Mouse (Mus musculus): ENCODE measurements around the gene Khdc1c.
"Not testable (repeated sequence)": the region's sequence is repeated elsewhere in the genome, so short reads cannot be mapped to it uniquely, and the experiment has no call there.

Khdc1c gene

GRCm38 (mm10) chr1:21368031-21368430, at the start of gene Khdc1c:
Gene Khdc1c, plus strand, starts transcription at chr1:21368331.
- DNase-seq (ENCODE audit: low read depth, low spot score), result not testable (repeated sequence)

DNA sequence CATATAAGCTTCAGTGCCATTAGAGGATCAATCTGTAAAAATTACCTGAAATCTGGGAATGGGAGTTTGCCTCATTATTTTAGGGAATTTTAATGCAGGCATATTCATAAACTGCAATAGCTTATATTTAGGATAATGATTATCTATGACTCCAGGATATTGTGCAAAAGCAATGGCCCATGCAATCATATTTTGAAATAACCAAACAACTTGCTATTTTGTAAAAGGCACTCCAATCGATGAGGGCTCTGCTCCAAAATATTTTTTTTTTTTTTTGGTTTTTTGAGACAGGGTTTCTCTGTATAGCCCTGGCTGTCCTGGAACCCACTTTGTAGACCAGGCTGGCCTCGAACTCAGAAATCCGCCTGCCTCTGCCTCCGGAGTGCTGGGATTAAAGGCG, 47.9 kb upstream of the Khdc1c start:
- not testable (repeated sequence) for DNase-seq (ENCODE audit: low read depth, low spot score)

DNA sequence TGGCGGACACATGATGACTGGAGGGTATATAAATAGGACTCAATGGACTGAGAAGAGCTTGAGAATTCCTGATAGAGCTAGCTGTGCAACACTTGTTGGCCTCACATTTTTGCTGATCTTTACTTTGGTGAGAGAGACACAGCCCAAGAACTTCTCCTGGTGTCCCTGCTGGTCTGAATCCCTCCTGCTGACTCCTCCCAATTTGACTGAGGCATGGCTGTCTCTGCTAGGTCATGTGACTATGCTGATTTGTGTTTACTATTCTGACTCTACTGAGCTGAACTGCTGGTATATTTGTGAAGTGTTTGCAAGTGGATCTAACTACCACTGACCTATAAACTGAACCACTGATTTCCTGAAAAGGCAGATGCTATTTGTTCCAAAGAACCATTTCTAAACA, 46.5 kb upstream of the Khdc1c start:
- no peak for DNase-seq (ENCODE audit: low read depth, low spot score)

- no peak for DNase-seq (ENCODE audit: low read depth, low spot score)
These were observed 44.0 kb upstream of the Khdc1c start for GRCm38 (mm10) chr1:21323996-21324574.

DNA sequence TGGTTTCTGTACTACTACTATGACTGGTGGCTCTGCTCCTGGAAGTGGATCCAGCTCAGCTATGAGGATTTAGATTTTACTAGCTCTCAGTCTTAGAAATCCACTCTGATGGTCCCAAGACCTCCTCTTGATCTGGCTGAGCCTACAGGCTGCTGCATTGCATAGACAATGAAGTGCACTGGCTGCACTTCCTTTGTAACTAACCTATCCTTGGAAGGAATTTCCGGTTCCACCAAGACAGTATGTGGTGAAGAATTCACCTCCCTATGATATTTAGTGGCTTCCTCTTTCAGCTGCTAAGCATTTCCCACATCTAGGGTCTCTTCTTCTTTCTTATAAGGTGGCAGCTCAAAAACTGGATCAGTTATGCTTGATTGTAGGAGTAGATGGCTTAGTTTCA, 43.5 kb upstream of the Khdc1c start:
- no peak for DNase-seq (ENCODE audit: low read depth, low spot score)

- DNase-seq (ENCODE audit: low read depth, low spot score), result no peak
These were observed 41.4 kb upstream of the Khdc1c start for GRCm38 (mm10) chr1:21326733-21327132.

DNA sequence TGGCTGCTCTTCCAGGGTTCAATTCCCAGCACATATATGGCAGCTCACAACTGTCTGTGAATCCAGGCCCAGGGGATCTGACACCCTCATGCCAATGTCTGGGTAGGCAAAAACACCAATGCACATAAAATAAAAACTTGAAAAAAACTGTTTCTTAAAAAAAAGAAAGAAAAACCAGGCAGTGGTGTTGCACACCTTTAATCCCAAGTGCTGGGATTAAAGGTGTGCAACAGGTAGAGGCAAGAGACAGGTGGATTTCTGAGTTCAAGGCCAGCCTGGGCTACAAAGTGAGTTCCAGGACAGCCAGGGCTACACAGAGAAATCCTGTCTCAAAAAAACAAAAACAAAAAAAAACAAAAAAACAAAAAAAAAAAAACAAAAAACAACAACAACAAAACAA, 37.0 kb upstream of the Khdc1c start:
- DNase-seq (ENCODE audit: low read depth, low spot score), result not testable (repeated sequence)

DNA sequence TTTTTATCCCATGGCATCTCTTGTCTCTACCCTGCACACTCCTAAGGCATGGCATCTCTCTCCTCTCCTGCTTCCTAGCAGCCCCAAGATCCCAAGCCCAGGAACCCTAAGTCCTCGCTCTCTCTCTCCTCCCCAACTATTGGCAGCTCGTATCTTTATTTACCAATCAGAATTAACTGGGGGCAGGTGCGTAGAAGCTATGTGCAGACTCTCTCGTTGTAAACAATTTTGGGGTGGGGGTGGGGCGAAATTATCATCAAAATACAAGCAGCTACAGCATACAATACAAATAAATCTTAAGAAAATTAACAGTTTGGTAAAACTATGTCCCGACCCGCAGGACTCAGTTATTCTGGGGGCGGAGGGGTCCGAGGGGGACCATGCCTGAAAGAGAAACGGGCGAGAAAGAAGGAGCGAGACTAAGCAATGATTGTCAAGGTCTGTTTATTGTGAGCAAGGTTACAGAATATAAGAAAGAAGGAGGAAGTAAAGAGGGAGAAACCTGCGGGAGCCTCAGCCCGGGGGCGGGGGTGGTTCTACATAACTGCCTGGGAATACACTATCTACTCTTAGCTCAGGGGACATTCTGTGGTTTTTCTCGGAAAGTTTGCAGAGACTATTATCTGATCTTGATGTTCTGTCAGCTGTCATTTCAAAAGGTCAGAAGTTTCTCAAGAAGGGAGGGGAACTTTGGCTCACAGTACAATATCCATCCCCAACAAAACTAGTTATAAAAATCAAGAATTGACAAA, 34.7 kb upstream of the Khdc1c start:
- DNase-seq (ENCODE audit: low read depth, low spot score), result no peak

- DNase-seq (ENCODE audit: low read depth, low spot score), result no peak
These were observed 32.3 kb upstream of the Khdc1c start for GRCm38 (mm10) chr1:21335836-21336235.

DNA sequence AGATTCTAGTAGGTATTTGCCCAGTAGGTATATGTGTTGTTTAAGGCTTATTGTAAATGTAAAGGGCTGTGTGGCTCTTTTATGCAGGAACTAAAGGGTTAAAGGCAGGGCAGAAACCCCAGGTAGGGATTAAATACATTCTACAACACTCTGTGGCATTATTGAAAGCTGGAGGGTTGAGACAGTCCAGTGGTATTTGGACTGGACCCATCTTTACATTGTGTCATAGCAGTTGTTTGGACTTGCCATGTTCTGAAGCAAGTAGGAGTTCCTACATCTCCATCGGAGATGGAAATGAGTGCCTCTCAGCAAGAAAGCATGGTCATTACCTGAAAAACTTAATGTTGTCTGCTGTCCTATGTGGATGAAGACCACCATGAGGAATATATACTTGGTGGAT, 27.4 kb upstream of the Khdc1c start:
- no peak for DNase-seq (ENCODE audit: low read depth, low spot score)

DNA sequence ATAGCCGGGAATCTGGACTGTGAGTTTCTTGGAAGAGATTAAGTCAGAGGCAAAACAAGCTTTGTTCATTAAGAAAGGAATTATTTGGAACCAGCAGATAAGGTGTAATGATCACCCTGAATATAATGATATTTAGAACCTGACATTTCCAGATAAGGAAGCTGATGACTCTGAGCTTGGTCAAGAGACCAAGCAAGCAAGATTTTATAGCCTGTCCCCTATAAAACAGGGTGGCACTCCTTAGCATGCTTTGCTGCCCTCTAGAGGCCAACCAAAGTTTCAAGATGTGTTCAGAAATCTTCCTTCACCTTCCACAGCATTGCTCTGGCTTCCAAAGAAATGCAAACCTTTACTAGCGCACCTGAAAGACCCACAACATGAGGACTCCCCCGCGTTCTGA, 23.9 kb upstream of the Khdc1c start:
- DNase-seq (ENCODE audit: low read depth, low spot score), result peak; percentile 2

DNA sequence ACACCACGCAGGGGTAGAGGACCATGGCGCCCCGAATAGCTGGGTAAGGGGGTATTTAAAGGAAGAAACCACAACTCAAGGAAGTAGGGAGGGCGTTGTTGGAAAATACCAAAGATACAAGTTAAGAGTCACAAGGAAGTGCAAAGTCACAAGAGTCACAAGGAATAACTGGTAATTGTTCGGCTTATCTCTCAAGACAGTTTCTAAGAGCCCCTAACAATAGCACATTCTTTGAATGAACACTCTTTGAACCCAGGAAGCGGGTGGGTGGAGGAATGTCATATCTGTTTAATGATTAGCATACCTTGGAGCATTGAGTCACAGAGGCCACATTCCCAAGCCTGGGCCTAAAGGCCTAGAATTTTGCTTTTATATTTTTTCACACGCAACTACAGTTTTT, 23.4 kb upstream of the Khdc1c start:
- DNase-seq (ENCODE audit: low read depth, low spot score), result not testable (repeated sequence)

DNA sequence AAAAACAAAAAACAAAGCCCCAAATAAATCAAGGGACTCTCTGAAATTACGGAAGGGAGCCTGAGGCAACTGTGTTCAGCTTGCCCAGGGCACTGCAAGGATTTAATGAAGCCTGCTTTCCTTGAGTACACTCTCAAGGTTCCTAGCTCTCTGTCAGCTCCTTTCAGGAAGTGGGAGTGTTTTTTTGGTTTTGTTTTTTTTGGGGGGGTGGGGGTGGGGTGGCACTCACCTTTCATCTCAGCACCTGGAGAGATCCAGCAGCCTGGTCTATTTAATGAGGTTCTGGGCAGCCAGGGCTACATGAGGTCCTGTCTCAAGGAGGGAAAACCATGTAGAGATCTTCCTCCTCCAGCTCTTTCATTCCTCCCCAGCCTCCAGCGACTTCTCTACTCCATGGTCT, 18.8 kb upstream of the Khdc1c start, which contains the start of gene Khdc1a:
TSS of gene Khdc1a (plus strand) at position 301 of the 400 bp plus-strand sequence.
- no peak for DNase-seq (ENCODE audit: low read depth, low spot score)

DNA sequence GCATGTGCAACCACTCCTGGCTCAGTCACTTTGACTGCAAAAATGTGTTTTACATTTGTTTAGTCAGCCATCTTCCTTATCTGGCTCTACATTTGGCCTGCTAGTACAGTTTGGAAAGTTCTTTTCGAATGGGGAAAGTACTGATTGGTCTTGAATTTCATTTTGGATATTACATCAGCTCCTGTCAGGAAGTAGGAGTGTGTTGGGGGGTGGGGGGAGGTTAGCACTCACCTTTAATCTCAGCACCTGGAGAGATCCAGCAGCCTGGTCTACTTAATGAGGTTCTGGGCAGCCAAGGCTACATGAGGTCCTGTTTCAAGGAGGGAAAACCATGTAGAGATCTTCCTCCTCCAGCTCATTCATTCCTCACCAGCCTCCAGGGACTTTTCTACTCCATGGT, 15.1 kb downstream of the Khdc1c start, which contains the start of gene Khdc1b:
TSS of gene Khdc1b (plus strand) at position 301 of the 400 bp plus-strand sequence.
- DNase-seq (ENCODE audit: low read depth, low spot score), result no peak

- no peak for DNase-seq (ENCODE audit: low read depth, low spot score)
These were observed 23.1 kb downstream of the Khdc1c start for GRCm38 (mm10) chr1:21391138-21391671.

DNA sequence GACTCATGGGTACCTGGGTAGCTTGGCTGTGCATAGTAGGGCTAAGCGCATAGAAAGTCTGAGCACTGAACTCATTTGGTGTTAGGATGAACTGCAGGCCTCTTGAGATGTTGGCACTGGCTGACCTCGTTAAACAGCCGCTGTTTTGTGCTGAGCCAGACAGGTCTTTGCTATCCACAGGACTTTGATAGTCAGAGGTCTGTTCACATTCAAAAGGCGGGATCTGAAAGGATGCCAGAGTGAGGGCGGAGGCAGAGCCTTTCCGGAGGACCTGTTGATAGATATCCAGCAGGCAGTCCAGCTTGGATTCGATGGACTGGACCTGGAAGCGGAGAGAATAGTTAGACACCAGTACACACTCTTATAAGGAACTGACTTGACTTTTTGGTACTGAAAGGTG, 34.7 kb downstream of the Khdc1c start:
- no peak for DNase-seq (ENCODE audit: low read depth, low spot score)

DNA sequence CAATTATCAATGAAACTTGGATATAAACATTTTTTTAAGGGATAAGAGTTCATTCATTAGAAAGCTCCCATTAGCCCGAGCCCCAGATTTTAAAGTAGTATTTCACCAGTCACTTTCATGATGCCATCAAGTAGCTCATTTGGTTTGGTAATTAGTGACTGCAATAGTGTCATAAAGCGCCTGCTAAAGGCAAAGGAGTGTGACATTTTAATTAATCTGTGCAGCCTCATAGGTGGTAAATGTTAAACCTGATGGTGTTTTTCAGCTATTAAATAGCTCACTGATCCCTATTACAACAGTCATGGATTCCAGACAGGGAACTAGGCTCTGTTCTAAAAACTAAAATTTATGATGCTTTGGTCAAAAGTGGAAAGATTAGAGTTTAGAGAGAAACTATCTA, 39.1 kb downstream of the Khdc1c start:
- no peak for DNase-seq (ENCODE audit: low read depth, low spot score)

DNA sequence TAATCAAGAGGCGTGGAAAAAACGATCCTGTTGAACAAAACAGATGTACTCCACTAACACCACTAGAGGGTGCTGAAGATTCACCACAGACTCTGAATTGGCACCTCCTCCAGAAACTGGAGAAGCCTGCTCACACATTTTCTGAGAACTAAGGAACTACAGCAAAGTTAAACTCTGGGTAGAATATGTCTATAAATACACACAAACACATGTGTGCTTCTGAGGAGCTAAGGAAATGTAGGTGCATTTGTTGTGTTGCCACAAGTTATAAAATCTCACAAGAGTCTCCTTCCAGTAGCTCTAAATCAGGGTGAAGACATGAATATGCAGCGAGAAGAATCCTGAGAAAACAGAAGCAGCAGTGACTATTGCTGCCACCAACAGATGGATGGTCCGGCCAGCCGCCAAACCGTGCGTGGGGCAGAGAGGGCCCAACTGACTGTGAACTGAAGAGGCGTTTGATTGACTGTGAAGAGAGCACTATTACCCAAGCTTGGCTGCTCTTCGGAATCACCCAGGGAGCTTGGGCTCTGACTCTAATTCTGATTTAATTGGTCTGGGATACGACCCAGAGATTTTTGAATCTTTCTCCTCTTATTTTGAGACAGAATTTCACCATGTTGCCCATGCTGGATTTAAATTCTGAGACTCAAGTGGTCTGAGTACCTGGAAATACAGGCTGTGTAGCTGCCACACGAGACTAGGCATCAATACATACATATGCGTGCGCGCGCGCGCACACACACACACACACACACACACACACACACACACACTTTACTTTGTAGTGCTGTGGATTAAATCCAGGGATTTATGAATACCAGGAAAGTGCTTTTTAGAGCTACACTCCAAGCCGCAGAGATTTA, 43.4 kb downstream of the Khdc1c start:
- peak; percentile 77 for DNase-seq (ENCODE audit: low read depth, low spot score)

- DNase-seq (ENCODE audit: low read depth, low spot score), result no peak
These were observed 44.0 kb downstream of the Khdc1c start for GRCm38 (mm10) chr1:21412197-21412555.

GRCm38 (mm10) chr1:21419370-21419769, 51.2 kb downstream of the Khdc1c start:
- no peak for DNase-seq (ENCODE audit: low read depth, low spot score)
